Mouse (Mus musculus) midbrain, embryonic 11.5 days (tissue): ENCODE measurements around the gene I0C0044D17Rik. TPM values are rescaled to one million over a fixed set of nuclear protein-coding genes. Genes with fewer than 3 reads are reported as not detected.

Experiments used
- ATAC-seq: fragments of 200-750 bp; cut with Nextera tagmentation; 2 replicates; pipeline ENCODE4 v1.8.0; 2017; ENCODE audit warnings: moderate TSS enrichment, moderate library complexity; ENCODE audit not compliant: low FRiP score
- DNase-seq: peaks from one replicate; pipeline ENCODE4 v3.0.0; 2015; ENCODE audit warnings: low spot score; ENCODE audit errors: missing footprints
- H3K27ac ChIP-seq: fragments of 300-500 bp; sonication (generic); 2 replicates; pipeline ENCODE4 v1.5.1; 2014; ENCODE audit warnings: low read depth, low read length
- H3K27me3 ChIP-seq: fragments of 300-500 bp; sonication (generic); 2 replicates; pipeline ENCODE4 v1.6.1; 2014; ENCODE audit warnings: mild to moderate bottlenecking, low read length, moderate library complexity, mixed read lengths; ENCODE audit not compliant: control insufficient read depth, insufficient read depth
- H3K36me3 ChIP-seq: fragments of 300-500 bp; sonication (generic); 2 replicates; pipeline ENCODE4 v1.6.1; 2014; ENCODE audit warnings: mild to moderate bottlenecking, low read length, moderate library complexity, mixed read lengths; ENCODE audit not compliant: control insufficient read depth, insufficient read depth
- H3K4me1 ChIP-seq: fragments of 300-500 bp; sonication (generic); 2 replicates; pipeline ENCODE4 v1.6.1; 2014; ENCODE audit warnings: low read length; ENCODE audit not compliant: control insufficient read depth, insufficient read depth
- H3K4me2 ChIP-seq: fragments of 300-500 bp; sonication (generic); 2 replicates; pipeline ENCODE4 v1.6.1; 2014; ENCODE audit warnings: mild to moderate bottlenecking, moderate library complexity
- H3K4me3 ChIP-seq: fragments of 300-500 bp; sonication (generic); 2 replicates; pipeline ENCODE4 v1.5.1; 2014; ENCODE audit warnings: low read depth, low read length
- H3K9ac ChIP-seq: fragments of 300-500 bp; sonication (generic); 2 replicates; pipeline ENCODE4 v1.6.1; 2014; ENCODE audit warnings: low read length
- H3K9me3 ChIP-seq: fragments of 300-500 bp; sonication (generic); 2 replicates; pipeline ENCODE4 v1.6.1; 2016; ENCODE audit warnings: low read length; ENCODE audit not compliant: control insufficient read depth
- WGBS: fragments of 180-500 bp; shearing (Covaris S2); extraction: QIAGEN DNeasy Blood & Tissue Kit; methylation state at CpG from one replicate; pipeline ENCODE4 v1.1.7; 2014; 5-methylcytosine and 5-hydroxymethylcytosine counted together
- polyA plus RNA-seq: library from polyadenylated mRNA; unstranded; fragments of >200 nt; fragmentation: Nextera tagmentation; extraction: Ambion mirVana; gene quantifications from 2 replicates; pipeline ENCODE4 v1.2.1, GENCODE M21; 2014

Gene I0C0044D17Rik
- polyA plus RNA-seq, 1 experiment from 2014 or later: not detected

GRCm38 (mm10) chr4:98773785-98774184 is 49.9 kb downstream of the I0C0044D17Rik start:
- no peak overlapping the region for H3K4me3 ChIP-seq
- no peak for ATAC-seq
- no peak for DNase-seq
- WGBS: 93% methylated on average over 5 of the region's 5 CpGs
- H3K9me3 ChIP-seq: no peaks in the 10 kb centered on the region
- H3K27me3 ChIP-seq: no peaks in the 10 kb centered on the region
- no peaks in the 10 kb centered on the region for H3K4me1 ChIP-seq
- no peak overlapping the region for H3K27ac ChIP-seq
- H3K9ac ChIP-seq: no peak overlapping the region
- H3K36me3 ChIP-seq: no peaks in the 10 kb centered on the region
- H3K4me2 ChIP-seq: no peak overlapping the region

Other genes starting within 250 kb of the I0C0044D17Rik start
- 0.17 TPM in 1 of 2 replicates, not detected in the other for gene L1td1, start 97.1 kb downstream of the I0C0044D17Rik start, polyA plus RNA-seq
- gene Kank4, start 6.3 kb downstream of the I0C0044D17Rik start, polyA plus RNA-seq: 0.92 and 0.98 TPM in 2 replicates
- 135 and 139 TPM in 2 replicates for gene Usp1, start 100.0 kb upstream of the I0C0044D17Rik start, polyA plus RNA-seq
- 0.58 and 0.78 TPM in 2 replicates for gene Angptl3, start 207.1 kb upstream of the I0C0044D17Rik start, polyA plus RNA-seq